Mouse (Mus musculus): ENCODE results near the gene Cx3cr1. TPM values are rescaled to one million over a fixed set of nuclear protein-coding genes. Genes with fewer than 3 reads are reported as not detected.
"Not testable (repeated sequence)": the region's sequence is repeated elsewhere in the genome, so short reads cannot be mapped to it uniquely, and the experiment has no call there.

The Cx3cr1 gene
- polyA plus RNA-seq, 1 experiment, result 65.4 TPM

- Histone ChIP-seq H3K4me3 (ENCODE audit: insufficient read depth, low read length) (peak within 1 kb of the TSS; percentile 100), H3K27ac (ENCODE audit: insufficient read depth, low read depth, low read length) (peak within 1 kb of the TSS; percentile 84), H3K4me1 (ENCODE audit: control insufficient read depth, insufficient read depth, low read length) (peaks cover 10% of the 10 kb centered on the region)
- TF ChIP-seq CTCF (IDR thresholded peaks at IDR 0.05; ENCODE audit: low read depth, low read length), result peak; percentile 60
- no peak for TF ChIP-seq POLR2A (IDR thresholded peaks at IDR 0.05; ENCODE audit: borderline replicate concordance, low read depth, low read length)
These were observed 40.7 kb upstream of the Cx3cr1 start, which contains the start of gene Slc25a38 for GRCm38 (mm10) chr9:120110211-120111018. Slc25a38 (plus strand) TSS chr9:120110374.

GRCm38 (mm10) chr9:120108953-120109352, 39.3 kb upstream of the Cx3cr1 start:
- not testable (repeated sequence) for H3K27ac ChIP-seq (ENCODE audit: insufficient read depth, low read depth, low read length); H3K4me3 ChIP-seq (ENCODE audit: insufficient read depth, low read length); H3K4me1 ChIP-seq (ENCODE audit: control insufficient read depth, insufficient read depth, low read length)

- TF ChIP-seq POLR2A (IDR thresholded peaks at IDR 0.05; ENCODE audit: borderline replicate concordance, low read depth, low read length), result no peak
- no peak for TF ChIP-seq CTCF (IDR thresholded peaks at IDR 0.05; ENCODE audit: low read depth, low read length)
These were observed 31.5 kb upstream of the Cx3cr1 start for GRCm38 (mm10) chr9:120101165-120101564.

GRCm38 (mm10) chr9:120099304-120099703, 29.6 kb upstream of the Cx3cr1 start:
- Histone ChIP-seq H3K4me1 (ENCODE audit: control insufficient read depth, insufficient read depth, low read length) (no peaks in the 10 kb centered on the region), H3K27ac (ENCODE audit: insufficient read depth, low read depth, low read length) (no peak overlapping the region), H3K4me3 (ENCODE audit: insufficient read depth, low read length) (no peak overlapping the region)
- TF ChIP-seq CTCF (IDR thresholded peaks at IDR 0.05; ENCODE audit: low read depth, low read length) (no peak), POLR2A (IDR thresholded peaks at IDR 0.05; ENCODE audit: borderline replicate concordance, low read depth, low read length) (no peak)

More at GRCm38 (mm10) chr9:120101165-120101564, 31.5 kb upstream of the Cx3cr1 start:
- Histone ChIP-seq H3K4me3 (ENCODE audit: insufficient read depth, low read length) (no peak overlapping the region), H3K4me1 (ENCODE audit: control insufficient read depth, insufficient read depth, low read length) (no peaks in the 10 kb centered on the region), H3K27ac (ENCODE audit: insufficient read depth, low read depth, low read length) (no peak overlapping the region)

- Histone ChIP-seq H3K4me1 (ENCODE audit: control insufficient read depth, insufficient read depth, low read length) (no peaks in the 10 kb centered on the region), H3K27ac (ENCODE audit: insufficient read depth, low read depth, low read length) (no peak overlapping the region), H3K4me3 (ENCODE audit: insufficient read depth, low read length) (no peak overlapping the region)
- TF ChIP-seq POLR2A (IDR thresholded peaks at IDR 0.05; ENCODE audit: borderline replicate concordance, low read depth, low read length) (no peak), CTCF (IDR thresholded peaks at IDR 0.05; ENCODE audit: low read depth, low read length) (peak; percentile 40; the same call in 1 of the 2 replicates)
These were observed 29.0 kb upstream of the Cx3cr1 start for GRCm38 (mm10) chr9:120098682-120099081.

- TF ChIP-seq POLR2A (IDR thresholded peaks at IDR 0.05; ENCODE audit: borderline replicate concordance, low read depth, low read length), result no peak
- H3K4me1 ChIP-seq (ENCODE audit: control insufficient read depth, insufficient read depth, low read length), result no peaks in the 10 kb centered on the region
- H3K27ac ChIP-seq (ENCODE audit: insufficient read depth, low read depth, low read length), result no peak overlapping the region
- H3K4me3 ChIP-seq (ENCODE audit: insufficient read depth, low read length), result no peak overlapping the region
These were observed 26.2 kb upstream of the Cx3cr1 start for GRCm38 (mm10) chr9:120095886-120096285.

- Histone ChIP-seq H3K4me1 (ENCODE audit: control insufficient read depth, insufficient read depth, low read length) (no peaks in the 10 kb centered on the region), H3K27ac (ENCODE audit: insufficient read depth, low read depth, low read length) (no peak overlapping the region), H3K4me3 (ENCODE audit: insufficient read depth, low read length) (no peak overlapping the region)
- no peak for TF ChIP-seq POLR2A (IDR thresholded peaks at IDR 0.05; ENCODE audit: borderline replicate concordance, low read depth, low read length)
- no peak for TF ChIP-seq CTCF (IDR thresholded peaks at IDR 0.05; ENCODE audit: low read depth, low read length)
These were observed 24.0 kb upstream of the Cx3cr1 start for GRCm38 (mm10) chr9:120093701-120094100.

GRCm38 (mm10) chr9:120091696-120092238, 22.1 kb upstream of the Cx3cr1 start, which contains the start of gene Ccr8:
Ccr8 (plus strand) TSS chr9:120092114.
- Histone ChIP-seq H3K4me1 (ENCODE audit: control insufficient read depth, insufficient read depth, low read length) (no peaks in the 10 kb centered on the region), H3K27ac (ENCODE audit: insufficient read depth, low read depth, low read length) (no peak within 1 kb of the TSS), H3K4me3 (ENCODE audit: insufficient read depth, low read length) (no peak within 1 kb of the TSS)
- no peak for TF ChIP-seq CTCF (IDR thresholded peaks at IDR 0.05; ENCODE audit: low read depth, low read length)

- TF ChIP-seq CTCF (IDR thresholded peaks at IDR 0.05; ENCODE audit: low read depth, low read length) (no peak), POLR2A (IDR thresholded peaks at IDR 0.05; ENCODE audit: borderline replicate concordance, low read depth, low read length) (no peak)
- no peak overlapping the region for H3K4me3 ChIP-seq (ENCODE audit: insufficient read depth, low read length)
- no peak overlapping the region for H3K27ac ChIP-seq (ENCODE audit: insufficient read depth, low read depth, low read length)
- H3K4me1 ChIP-seq (ENCODE audit: control insufficient read depth, insufficient read depth, low read length), result no peaks in the 10 kb centered on the region
These were observed 21.4 kb upstream of the Cx3cr1 start for GRCm38 (mm10) chr9:120091086-120091485.

GRCm38 (mm10) chr9:120089125-120089524, 19.4 kb upstream of the Cx3cr1 start:
- Histone ChIP-seq H3K4me3 (ENCODE audit: insufficient read depth, low read length) (no peak overlapping the region), H3K4me1 (ENCODE audit: control insufficient read depth, insufficient read depth, low read length) (no peaks in the 10 kb centered on the region), H3K27ac (ENCODE audit: insufficient read depth, low read depth, low read length) (no peak overlapping the region)
- TF ChIP-seq POLR2A (IDR thresholded peaks at IDR 0.05; ENCODE audit: borderline replicate concordance, low read depth, low read length) (no peak), CTCF (IDR thresholded peaks at IDR 0.05; ENCODE audit: low read depth, low read length) (no peak)

Data from bone marrow macrophage, adult 2 months (primary cell).